Mouse (Mus musculus) cerebellum, adult (tissue): ENCODE measurements around the gene Nav1.

ENCODE experiments used
- ATAC-seq: cut with Nextera tagmentation; 2 replicates; pipeline ENCODE4 v1.9.2; 2017; ENCODE audit warnings: mild to moderate bottlenecking, moderate library complexity, mixed read lengths; ENCODE audit not compliant: insufficient number of reproducible peaks, low FRiP score, low TSS enrichment

The Nav1 gene

DNA sequence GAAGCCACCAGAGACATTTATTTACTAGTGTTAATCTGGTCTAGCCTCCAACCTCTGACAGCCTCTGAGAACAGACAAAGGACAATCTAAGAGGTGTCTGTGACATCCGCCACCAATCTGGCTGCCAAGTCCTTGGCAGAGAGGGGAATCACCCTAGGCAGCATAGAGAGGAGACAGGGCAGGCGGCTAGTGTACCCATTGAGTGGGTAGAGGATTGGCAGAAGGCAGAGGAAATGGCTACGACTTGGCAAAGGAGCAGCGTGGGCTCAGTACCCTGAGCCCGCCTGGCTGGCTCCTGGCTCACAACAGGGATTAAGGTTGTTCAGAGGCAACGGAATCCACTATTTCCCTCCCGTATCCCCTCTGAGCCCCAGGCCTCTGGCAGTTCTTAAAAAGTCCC is 12.0 kb upstream of the Nav1 start:
- no peak for ATAC-seq

DNA sequence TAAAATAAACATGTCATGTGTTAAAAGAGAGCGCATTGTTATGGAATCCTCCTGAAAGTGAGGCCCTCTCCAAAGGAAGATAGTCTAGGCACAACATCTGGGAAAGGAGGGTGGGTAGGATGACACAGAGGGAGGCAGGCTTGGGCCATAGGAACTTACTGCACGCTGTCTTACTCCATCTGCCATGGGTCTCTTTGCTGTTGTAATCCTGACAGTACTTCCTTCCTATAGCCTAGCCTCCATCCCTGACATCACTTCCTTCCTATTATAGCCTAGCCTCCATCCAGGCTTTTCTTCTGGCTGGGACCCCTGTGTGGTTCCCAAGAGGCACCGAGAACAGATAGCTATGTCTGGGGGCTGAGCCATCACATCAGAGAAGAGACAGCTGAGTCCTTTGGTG is 10.2 kb upstream of the Nav1 start:
- no peak for ATAC-seq

DNA sequence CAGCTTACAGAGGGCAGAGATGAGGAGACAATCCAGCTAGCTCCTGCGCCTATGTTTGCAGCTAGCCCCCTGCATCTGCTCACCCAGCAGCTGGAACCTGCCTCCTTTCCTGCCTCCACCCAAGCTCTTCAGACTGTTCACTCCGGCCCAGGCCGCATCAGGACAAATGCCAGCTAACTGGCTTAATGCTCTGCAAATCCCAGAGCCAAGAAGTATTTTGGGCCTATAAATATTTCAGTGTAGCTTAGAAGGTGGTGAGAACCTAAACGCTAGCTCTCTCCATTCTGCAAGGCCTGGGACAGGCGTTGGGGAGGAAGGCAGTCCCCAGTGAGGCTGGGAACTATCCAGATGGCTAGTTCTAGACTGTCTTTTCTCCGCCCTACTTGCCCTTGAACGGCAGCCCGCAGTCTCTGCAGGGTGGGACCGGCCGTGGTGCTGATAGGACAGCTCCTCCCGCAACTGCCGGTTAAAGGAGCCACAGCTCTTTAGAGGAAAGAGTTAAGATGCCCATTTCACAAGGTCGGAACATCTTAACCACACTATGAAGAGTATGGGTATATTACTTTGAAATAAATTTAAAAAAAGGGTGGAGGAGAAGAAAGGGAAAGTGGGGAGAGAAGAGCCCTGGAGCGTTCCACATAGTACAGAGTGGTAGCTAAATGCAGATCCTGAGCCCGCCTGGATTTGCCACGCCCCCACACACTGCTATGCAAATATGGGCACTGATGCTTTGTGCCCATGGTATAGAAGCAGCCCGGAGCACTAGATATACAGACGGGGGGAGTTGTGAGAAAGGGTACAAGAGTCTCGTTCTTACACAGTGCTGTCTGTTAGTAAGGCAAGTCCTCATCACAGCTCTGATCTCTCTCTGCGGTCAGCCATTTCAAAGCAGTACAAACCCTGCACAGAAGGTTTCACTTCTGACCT is 8.9 kb upstream of the Nav1 start:
- ATAC-seq: 0 out of 2 replicates have a peak, but pooled peaks have one; percentile 34

DNA sequence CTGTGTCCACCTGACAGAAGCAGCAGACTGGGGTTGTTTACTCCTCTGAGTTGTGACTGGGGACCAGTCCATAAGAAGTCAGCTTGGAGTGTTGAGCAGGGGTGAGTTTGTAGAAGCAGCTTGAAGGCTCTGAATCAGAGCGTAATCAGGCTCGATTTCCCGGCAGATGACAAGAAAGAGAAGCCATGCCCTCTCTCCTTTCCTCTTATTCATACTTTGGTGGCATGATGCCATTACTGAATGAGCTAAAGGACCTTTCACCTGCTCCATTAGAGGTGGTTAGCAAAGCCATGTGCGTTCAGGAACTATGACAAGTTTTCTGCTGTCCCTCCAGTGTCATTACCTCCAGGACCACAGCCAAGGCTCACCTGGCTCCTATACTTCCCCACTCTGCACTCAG is 2.5 kb upstream of the Nav1 start:
- ATAC-seq: no peak

DNA sequence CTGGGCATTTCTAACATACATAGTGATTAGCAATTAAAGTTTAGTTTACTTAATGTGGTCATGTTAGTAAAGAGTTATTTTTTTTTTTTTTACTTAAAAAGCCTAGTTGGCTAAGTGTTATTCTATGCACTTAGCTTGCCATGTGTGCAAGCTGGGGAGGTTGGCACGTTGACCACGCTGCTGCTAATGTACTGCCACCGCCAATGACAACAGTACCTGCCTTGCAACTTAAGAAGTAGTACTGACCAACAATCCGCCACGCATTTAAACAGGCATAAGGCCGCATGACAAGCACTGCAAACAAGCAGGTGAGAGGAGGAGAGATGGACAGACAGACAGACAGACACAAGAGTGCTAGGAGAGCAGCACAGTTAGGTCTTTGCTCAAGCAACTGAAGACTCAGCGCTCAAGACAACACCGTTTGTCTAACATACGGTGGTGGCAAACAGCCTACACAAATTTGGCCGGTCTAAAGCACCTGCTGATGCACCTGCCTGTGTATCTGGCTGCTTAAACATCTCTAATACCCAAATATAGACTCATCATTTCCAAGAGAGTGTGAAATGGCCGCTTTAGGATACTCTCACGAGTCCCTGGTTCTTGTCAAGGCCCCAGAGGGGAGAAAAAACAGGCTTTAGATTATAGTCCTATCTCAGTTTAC is 610 bp downstream of the Nav1 start:
- ATAC-seq: peak; percentile 41; the same call in 1 of the 2 replicates

DNA sequence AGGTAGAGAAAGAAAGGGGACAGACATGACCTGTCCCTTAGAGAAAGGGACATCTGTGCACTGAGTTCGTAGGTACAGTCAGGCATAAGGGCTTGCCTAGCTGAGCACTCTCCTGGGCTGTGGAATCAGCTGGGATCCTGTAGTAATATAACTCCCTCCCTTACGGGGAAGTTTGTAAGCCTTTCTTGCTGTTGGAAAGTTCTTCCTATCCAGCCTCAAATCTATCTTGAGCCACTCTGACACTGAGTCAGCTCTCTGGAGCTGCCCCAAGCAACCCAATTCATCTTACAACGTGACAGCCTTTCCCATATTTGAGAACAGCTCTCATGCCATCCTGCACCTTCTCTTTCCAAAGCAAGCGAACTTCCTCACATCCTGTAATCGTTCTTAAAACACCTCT is 1.6 kb downstream of the Nav1 start:
- ATAC-seq: no peak

DNA sequence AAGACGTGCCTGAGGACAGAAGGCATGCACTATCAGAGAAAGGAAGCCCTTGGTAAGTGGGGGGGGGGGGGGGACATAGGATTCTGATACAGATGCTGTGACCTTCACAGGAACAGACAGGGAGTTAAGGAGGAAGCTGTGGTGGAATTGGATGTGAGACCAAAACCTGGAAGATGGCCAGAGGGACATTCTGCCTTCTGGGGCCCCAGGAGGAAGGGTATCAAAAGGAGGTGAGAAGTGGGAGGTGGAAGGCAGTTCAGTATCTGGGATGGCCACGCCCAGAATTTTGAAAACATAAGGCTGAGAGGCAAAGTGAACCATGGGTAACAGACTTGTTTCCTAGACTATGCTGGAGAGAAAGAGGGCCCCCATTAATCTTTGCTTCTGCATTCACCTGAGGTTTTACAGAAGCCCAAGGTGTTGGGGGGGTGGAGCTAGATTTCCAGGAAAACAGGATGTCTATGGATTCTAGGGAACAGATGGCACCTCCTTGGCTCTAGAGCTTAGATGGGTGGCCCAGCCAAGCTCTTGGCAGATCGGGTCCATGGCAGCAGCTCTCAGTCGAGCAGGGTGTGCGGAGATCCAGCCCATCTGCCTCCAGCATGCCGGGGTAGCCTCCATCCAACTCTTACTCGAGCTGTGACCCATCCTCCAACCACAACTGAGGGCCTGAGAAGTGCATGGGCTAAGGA is 2.6 kb downstream of the Nav1 start:
- ATAC-seq: peak; percentile 90

DNA sequence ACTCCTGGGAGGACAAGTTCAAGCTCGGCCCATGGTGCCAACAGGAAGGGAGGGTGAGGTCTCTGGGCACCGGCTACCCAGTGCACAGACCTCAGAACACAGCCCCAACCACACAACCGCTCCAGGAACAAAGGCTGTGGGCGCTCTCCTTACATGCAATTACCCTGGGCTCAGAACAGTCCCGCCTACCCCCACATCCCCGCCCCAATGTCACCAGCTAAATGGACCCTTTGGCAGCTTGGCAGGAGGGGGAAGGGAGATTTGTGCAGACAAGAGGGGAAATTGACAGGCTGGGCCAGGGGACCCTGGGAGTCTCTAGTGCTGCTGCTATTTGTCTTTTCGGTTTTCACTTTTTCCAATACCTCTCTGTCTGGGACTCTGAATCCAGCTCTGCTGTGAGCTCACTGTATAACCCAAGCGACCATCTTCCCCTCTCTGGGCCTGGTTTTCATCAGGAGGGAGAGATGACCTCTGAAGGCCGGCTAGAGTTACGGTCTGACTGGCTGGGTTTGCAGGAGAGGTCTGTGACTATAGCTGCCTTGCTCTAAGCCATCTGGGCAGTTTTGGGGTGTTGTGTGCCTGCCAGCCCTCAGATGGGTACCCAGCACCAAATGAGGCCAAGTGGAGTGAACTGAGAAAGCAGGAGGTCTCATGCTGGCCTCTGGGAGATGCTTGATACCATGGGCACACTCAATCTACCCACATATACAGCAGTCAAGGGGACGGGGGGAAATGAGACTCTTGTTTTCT is 3.8 kb downstream of the Nav1 start:
- no peak for ATAC-seq

DNA sequence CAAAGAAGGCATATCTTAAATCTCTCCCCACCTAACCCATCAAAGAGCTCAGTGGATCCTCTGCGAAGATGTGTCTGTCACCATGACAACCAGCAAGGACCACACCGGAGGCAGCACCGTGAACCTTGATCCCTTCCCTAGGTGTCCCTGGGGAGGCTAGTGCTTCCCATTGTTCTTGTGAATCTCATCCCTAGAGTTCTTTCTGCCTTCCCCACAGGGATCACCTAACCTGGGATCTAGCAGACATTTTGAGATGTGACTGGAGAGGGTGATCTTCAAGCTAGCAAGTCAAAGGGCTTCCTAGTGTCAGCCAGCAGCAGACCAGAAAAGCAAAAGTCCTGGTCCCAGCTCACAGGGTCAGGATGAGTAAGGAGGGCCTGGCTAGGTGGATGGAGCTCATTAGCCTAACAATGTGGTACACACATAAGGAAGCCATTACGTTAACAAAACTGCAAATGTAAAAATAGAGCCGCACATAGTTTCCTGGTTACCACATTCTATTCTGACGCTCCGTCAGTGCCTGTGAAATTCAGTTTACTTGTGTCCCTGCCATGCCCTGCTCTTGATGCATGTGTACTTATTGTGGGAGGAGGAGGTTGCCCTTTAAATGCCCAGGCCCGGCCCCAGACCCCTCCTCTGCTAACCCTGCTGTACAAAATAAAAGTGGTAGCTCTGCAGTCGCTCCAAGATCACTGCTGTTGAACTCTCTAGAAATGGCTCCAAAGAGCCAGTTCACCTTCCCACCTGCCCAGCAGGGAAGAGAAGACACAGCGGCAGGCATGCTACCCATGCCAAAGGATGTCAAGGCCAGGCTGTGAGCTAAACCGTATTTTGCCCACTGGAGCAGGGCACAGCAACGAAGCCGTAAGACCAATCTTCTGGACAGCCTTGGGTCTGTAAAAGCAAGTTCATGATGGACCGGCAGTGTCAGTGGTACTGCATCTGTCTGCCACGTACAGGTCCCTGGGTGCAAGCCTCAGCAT is 6.8 kb downstream of the Nav1 start:
- no peak for ATAC-seq

DNA sequence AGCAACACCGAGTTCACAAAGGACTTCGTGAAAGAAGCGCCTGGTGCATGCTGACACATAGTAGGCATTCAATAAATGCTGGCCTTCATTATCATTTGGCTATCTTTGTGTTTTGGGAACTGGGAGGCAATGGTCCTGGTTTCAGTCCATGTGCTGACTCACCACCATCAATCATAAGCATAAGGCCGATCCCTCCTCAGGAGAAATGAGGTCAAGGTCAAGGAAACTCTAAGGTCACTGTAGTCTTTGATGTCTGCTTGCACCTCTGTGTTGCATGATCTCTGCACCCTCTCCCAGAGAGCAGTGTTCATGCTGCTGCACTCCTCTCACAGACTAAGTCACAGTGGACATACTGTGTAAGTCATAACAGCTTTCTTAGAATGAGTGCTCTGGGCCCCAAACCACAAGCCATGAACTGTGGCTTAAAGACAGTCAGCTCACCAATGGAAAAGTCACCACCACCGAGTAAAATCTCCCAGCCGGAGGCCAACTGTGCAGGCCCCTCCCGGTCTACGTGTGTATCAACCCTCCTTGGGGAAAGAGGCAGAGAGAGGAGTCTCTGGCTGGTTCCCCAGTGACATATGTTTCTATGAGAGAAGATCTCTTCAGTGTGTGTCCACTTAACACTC is 8.7 kb downstream of the Nav1 start:
- ATAC-seq: no peak

DNA sequence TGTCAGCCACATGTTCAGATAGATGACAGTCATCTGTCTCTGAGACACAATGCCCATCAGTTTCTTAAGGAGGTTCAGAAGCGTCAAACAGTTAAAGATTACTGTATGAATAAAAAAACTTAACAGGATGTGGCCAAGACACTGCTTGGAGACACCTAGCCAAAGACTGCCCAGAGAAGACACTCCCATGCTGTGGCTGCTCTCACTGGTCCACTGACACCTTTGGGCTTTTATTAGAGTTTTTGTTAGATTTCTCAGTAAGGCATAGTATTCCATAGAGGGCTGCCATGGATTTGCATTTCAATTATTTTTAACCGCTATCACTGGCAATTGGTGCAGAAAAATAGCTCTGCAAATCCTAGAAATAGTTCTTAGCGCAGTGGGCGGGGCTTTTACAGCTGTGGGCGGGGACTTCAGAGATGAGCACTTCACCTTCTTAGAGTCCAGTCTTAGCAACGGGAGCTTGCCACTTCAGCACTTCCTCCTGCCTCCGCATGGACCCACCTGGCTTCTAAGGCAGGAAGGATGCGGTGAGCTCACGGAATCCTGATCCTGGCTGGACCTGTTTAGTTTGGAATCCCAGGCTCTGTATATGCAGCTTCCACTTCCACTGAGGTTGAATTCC is 12.7 kb downstream of the Nav1 start:
- ATAC-seq: no peak

DNA sequence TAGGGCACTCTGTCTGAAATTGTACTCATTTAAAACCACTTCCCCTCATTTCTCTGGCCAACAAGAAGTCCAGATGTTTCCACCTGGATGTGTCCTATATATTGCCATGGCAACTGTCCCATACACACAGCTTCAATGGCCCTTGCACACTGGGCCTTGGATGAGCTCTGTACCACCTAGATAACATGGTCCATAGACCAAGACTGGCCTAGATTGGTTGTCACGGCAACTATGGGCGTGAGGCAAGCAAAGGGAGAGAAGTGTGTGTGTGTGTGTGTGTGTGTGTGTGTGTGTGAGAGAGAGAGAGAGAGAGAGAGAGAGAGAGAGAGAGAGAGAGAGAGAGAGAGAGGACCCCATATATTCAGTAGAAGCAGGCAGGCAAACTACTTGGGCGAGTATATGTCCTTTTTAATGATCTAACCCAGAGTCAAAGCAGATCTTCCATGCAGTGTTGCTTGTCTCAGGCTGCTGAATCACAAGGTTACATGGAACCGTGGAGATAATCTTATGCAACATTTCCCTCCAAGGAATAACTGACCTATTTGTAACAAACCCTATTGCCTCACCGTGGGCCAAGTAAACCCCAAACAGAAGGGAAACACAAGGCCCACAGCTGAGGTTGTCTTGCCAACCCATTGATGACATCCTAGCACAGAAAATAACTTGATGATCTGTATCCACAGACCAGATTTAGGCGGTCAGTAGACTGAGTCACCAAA is 13.4 kb downstream of the Nav1 start:
- ATAC-seq: no peak

DNA sequence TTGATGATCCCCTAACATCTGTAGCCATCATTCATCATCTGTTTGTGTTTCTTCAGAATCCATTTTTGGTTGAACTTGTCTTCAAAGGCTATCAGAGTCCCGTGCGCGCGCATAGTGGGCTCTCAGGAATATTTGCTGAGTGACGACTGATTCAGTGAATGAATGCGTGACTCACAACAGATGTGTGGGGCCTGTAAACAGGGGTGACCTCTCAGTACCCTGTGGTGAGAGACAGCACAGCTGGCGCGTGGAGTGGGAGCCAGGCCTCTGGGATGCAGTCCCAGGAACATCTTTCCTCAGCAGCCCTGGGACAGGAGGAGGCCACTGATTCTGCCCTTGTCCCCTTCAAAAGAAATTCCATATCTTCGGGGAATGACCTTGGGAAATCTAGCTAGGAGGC is 16.3 kb downstream of the Nav1 start:
- no peak for ATAC-seq

DNA sequence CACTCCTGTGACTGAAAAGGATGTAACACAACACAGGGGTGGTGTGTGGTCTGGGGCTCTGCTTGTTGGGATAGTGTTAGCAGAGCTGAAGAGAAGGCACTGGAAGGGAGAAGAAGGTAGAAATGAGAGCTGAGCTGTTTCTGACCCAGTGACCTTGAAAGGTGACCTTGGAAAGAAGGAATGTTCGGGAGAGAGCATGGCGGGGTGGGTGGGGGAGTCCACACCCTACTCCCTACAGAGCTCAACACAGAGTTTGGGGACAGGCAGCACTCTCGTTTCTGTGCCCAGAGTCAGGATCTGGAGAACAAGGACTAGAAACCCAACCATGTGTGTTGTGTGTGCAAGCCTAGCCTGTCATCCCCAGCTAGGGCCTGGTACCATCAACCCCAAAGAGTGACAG is 18.1 kb downstream of the Nav1 start:
- ATAC-seq: no peak

DNA sequence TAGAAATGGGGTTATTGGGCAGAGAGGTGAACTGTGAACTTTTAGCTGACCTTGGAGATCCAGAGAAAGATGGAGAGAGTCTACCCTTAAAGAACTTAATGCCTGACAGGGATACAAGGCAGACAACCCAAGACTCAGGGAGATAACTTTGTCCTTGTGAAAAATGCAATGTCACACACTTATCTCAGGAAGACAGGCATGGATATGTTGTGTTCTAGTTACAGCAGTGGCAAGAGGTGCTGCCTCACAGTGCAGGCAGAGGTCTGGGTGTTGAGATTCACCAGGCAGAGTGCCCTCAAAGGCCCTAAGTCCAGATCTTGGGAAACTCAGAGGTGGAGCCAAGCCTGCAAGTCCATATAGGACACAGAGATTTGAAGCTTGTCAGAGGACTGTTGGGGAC is 20.2 kb downstream of the Nav1 start:
- ATAC-seq: no peak

DNA sequence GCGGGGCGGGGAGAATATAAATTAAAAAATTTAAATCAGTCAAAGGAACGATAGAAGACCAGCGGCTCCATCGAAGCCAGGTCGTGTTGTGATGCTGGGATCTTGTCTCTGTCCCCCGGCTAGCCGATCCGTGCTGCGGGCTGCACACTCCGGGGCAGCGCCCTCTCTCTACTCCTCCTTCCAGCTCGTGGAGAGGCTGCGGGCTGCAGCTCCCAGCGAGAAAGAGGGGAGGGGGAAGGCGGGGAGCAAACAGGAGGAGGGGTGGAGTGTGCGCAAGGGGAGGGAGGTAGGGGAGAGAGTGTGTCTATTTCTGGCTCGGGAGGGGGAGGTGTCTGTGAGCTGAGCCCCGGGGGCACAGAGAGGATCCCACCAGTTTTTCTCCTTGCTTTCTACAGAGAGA is 21.5 kb downstream of the Nav1 start:
- ATAC-seq: no peak

DNA sequence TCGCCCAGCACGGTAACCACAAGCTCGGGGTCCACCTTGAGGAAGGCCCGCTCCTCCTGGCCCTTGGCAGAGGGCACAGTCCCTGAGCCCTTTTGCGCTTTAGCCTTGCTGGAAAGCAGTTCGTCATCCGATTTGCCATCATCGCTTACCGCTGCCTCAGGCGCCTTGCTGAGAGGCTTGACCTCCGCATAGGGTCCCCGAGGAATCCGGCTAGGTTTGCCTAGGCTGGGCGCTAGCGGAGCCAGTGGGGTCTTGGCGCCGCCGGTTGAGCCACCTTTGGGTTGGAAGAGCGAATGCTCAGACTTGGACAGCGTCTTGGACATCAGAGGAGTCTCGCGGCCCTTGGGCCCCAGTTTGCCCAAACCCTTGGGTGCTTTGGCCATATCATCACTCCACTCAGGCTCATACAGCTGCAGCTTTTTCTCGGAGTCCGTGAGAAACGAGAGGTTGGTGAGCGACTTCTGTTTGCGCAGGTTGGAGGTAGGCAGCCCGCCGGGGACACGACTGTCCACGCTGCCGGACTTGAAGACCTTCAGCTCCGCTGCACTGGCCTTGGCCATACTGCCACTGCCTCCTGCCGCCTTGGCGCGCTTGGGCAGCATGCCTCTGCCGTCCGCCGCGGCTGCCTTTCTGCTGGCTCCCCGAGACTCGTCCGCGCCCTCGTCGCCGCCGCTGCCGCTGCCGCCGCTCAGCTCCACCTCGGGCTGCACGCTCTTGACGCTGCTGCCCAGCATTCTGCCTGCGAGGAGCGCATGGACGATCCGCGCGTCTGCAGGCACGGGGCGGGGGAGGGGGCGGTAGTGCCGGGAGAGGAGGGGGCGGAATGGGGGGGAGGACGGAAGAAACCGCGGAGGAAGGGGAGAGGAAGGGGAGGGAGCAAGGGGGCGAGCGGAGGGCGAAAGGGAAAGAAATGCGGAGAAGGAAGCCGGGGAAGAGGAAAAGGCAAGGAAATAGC is 22.2 kb downstream of the Nav1 start:
- ATAC-seq: no peak
